Mouse (Mus musculus): ENCODE measurements around the gene Lrrc75b.

- TF ChIP-seq CTCF (IDR thresholded peaks at IDR 0.05; ENCODE audit: extremely low read depth, insufficient read depth, low read length) (no peak), POLR2A (IDR thresholded peaks at IDR 0.05; ENCODE audit: extremely low read depth, insufficient read depth, low read length) (no peak)
Measured at GRCm38 (mm10) chr10:75592585-75592984, 32.5 kb upstream of the Lrrc75b start.
